Mouse (Mus musculus) telencephalon, adult 2 months (tissue): Measurements from ENCODE around the gene Rps3.
A peak's percentile ranks its signal among the peaks of the same experiment; 100 is the strongest.

Source experiments
- DNase-seq: peaks from one replicate; pipeline ENCODE4 v3.0.0-alpha.2; 2011; ENCODE audit warnings: low read depth, low spot score

Rps3 gene

DNA sequence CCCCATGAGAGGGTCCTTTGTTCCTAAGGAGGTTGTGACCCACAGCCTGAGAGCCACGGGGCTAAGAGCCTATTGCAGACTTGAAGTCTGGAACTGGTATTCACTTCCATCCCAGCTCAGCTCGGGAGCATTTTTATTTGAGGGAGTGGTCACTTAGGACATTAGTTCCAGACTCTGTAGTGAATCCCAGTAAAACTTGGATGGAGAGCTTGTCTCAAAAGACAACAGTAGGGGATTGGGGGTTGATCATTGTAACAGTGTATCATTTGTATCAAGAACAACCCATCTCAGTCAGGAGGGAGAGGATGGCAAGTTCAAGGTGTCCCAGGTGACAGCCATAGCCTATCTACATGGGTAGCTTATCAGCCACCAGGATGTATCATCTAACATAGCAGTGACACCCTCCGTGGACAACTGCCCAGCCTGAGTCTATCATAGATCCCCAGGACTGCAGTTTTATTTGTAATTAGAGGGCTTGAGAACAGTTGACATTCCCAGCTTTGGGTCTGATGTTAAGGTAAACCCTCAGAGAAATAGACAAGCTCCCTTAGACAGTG is 6.9 kb downstream of the Rps3 start:
- DNase-seq, result no peak

DNA sequence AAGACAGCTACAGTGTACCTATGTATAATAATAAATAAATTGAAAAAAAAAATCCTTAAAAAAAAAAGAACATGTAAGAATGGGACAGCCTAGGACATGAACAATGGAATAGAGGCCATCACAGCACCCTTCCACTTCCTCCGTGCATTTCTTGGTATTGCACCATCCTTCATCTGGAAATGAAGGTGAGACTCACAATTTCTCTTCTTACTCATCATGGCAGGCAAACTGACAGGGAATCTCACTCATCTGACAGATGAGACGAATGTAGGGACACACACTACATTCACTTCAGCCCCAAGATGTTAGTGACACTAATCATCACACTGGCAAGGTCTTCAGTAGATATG is 8.0 kb downstream of the Rps3 start:
- no peak for DNase-seq

DNA sequence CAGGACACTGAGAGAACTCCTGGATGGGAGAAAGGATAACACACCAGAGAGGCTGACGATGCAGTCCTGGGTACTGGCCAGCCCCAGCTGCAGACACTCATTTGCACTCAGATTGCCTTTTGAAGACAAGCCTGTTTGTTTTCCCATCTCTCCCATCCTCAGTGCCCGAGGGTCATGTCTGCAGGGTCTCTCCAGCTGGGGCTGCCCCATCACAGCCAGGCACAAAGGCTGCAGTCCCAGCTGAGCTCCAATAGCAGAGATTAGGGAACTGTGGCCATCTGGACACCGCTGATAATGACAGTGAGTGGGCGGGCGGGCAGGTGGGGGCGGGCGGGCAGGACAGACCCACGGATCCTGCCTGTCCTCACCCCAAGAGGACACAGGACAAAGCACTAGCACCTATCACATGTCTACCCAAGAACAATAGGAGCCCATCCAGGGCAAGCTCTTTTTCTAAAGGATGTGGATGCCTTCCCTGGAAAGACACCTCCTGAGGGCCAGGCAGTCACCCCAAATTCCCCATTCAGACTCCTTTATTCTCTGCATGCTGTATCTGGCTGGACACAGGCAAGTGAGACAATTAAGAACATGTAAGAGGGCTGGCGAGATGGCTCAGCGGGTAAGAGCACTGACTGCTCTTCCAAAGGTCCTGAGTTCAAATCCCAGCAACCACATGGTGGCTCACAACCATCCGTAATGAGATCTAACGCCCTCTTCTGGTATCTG is 8.5 kb downstream of the Rps3 start:
- no peak for DNase-seq

DNA sequence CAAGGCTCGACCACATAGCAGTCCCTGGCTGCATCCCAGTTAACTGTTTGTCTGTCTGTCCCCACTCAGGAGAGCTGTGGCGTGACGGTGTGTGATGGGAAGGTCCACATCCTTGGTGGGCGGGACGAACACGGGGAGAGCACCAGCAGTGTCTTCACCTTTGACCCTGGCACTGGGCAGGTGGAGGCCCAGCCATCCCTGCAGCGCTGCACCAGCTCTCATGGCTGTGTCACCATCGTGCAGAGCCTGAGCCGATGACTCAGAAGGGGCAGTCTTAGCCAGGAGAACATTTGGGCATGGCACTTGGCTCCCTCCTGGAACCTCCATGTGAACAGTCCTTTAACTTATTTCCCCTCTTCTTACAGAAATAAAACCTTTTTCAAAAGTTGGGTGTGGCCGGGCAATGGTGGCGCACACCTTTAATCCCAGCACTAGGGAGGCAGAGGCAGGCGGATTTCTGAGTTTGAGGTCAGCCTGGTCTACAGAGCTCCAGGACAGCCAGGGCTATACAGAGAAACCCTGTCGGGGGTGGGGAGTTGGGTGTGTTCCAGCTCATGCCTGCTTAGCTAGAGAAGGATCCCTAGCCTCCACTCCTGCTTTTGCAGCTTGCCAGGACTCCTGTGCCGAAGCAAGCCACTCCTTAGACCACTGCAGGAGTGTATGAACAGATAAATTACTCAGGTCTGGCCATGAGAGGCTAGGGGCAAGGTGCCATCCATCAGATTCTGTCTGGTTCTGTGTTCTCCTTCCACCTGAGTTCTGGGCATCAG is 9.7 kb downstream of the Rps3 start:
- no peak for DNase-seq

DNA sequence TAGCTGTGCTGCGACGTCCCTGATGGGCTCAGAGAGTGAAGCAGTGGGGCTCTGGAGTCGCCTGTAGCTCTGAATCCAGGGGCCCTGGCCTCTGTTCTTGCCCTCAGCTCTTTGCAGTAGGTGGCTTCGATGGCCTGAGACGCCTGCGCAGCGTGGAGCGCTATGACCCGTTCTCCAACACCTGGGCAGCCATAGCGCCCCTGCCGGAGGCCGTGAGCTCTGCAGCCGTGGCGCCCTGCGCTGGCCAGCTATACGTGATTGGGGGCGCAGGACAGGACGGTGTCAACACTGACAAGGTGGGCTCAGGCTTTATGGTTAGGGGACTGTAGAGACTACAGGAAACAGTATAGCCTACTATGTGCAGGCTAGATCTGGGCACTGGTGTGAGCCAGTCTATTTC is 12.0 kb downstream of the Rps3 start:
- DNase-seq, result no peak

DNA sequence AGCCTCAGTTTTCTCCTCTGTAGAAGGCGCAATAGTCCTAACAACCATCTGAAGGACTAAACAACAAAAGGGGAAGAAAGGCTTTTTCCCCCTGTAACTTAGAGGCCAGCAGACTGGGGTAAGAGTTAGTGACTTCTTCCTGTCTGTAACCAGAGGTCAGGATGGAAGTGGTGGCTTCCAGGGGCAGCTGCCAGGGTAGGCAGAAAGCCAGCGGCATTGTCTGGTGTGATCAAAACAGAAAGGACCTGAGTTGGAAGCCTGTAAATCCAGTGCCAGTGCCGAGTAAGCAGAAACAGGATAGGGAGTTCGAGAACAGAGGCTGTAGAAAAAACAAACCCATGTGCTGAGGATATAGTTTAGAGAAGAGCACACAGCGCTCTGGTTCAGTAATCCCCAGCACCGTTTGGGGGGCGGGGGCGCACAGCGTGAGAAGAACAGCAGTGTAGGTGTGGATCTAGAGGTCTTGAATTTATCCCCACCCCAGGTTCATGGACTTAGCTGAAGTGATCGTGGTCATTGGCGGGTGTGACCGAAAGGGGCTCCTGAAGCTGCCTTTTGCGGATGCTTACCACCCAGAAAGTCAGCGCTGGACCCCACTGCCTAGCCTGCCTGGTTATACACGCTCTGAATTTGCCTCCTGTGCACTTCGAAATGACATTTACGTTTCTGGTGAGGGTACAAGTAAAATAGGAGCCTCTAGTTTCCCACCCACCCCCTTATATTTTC is 13.7 kb downstream of the Rps3 start:
- DNase-seq, result no peak

DNA sequence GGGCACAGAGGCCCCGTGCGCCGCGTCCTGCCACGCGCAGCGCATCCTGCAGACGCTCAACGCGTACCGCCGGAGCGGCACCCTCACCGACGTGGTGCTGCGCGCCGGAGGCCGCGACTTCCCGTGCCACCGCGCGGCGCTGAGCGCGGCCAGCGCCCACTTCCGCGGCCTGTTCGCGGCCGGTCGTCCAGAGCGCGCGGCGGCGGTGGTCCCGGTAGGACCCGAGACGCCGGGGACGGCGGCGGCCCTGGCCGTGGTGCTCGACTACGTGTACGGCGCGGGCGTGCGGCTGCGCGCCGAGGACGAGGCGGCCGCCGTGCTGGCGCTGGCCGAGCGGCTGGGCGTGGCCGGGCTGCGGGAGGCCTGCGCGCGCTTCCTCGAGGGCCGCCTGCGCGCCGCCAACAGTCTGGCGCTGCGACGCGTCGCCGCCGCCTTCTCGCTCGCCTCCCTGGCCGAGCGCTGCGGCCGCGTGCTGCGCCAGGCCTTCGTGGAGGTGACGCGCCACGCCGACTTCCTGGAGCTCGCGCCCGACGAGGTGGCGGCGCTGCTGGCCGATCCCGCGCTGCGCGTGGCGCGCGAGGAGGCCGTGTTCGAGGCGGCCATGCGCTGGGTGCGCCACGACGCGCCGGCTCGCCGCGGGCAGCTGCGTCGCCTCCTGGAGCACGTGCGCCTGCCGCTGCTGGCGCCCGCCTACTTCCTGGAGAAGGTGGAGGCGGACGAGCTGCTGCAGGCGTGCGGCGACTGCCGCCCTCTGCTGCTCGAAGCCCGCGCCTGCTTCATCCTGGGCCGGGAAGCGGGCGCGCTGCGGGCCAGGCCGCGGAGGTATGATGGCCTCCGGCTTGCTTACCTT is 15.0 kb downstream of the Rps3 start:
- no peak for DNase-seq

DNA sequence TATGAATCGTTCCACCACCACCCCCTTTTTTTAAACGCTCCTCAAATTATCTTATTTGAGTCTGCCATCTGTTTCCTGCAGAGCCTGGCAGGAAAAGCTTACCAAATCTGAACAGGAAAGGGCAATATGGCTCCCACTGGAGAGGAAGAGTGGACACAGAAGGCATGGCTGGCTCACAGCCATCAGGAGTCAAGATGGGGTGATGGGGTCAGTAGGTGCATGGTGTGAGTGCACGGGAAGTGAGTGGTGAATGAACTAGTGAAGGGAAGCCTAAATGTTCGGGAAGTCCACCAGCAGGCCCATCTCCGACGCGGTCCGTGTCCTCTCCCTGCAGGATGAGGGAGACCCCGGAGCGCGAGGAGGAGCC is 15.6 kb downstream of the Rps3 start:
- DNase-seq, result no peak

DNA sequence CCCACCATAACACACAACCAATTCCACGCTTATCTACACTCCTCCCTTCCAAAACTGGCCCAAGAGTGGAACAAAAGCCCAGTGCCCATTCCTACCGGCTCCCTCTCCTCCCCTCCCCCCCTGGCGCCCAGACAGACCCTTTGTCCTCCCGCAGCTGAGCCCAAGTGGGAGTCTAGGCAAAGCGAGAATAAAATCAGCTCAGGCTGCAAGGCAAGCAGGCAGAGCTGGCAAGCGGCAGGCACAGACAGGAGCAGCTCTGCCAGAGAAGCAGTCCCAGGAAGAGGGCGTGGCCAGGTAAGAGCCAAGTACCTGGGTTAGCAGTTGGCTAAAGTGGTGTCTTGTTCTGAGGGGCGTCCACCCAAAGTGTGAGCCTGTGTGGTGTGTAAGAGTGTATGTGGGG is 17.7 kb downstream of the Rps3 start, which contains the start of gene Klhl35:
Gene Klhl35, plus strand, starts transcription at position 194 of the 400 bp plus-strand sequence.
- no peak for DNase-seq

DNA sequence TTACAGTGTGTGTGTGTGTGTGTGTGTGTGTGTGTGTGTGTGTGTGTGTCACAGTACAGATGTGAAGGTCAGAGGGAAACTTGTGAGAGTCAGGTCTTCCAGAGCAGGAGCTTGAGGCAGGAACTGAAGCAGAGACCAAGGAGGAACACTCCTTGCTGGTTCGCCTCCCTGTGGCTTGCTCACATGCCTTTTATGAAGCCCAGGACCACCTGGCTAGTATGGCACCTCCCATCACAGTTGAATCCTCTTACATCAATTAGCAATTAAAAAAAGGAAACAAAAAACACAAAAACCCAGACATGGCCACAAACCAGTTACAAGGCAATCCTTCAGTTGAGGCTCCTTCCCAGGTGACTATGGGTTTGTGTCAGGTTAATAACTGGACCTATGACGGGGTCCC is 20.4 kb downstream of the Rps3 start:
- no peak for DNase-seq

DNA sequence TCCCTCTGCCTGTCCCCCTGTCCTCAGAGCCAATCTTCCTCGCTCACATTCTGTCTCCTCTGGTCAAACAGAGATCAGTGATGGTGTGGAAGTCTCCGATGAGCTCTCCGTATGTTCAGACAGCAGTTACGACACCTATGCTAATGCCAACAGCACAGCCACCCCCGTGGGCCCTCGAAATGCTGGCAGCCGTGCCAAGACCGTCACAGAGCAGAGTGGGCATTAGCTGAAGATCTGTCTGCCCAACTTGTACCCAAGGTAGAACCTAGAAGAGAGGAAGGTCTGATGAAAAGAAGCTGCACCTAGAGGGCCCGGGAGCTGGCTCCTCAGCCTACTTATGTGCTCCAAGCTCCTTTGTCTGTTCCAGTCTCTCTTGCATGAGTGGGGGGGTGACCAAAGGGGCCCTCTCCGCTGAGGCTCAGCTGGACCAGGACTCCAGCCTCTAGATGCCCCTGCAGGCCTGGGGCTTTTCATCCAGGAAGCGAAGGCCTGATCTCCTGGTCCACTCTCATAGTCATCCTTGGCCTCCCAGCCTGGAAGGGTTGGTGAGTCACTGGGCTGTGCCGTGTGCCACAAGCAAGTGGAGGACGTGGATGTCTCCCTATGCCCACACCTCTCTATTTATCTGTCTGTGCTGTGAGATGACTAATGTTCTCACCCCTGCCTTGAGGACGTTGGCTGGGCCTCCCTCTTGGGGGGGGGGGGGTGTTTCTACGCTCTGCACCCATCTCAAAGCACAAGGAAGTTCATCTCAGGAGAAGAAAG is 23.5 kb downstream of the Rps3 start:
- DNase-seq, result no peak

DNA sequence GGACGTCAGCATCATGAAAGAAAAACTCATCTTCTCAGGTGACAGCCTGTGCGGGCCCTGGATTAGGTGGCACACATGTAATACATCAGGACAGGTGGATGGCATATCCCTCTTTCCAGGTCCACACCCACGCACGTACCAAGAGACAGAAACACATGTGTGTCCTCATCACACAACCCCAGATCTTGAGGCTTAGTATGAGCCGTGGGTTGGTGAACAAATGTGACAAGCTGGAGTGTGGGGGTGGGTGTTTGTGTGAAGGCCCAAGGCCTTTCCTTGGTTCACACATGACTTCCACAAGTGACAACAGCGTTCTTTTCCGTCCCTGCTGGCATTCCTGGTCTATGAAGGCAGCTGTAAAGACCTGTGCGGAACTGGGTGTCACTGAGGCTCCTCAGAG is 24.7 kb downstream of the Rps3 start:
- peak; percentile 67 for DNase-seq

DNA sequence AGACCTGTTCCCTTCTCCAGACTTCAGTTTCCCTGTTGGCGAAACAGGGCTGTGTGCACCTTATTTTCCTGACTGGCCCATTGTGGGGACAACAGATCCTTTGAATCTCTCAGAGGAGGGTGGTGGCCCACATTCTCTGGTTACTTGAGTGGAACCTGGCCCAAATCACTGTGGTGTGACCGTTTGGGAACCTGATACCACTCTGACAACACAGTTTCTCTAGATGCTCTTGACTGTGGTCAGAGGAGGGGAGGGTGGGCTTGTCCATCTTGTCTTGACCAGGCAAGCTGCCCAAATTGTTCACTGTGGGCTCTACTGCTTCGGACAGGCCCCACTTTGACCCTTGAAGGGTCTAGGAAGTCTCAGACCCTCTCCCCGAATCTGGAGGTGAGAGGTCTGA is 29.5 kb downstream of the Rps3 start:
- no peak for DNase-seq

DNA sequence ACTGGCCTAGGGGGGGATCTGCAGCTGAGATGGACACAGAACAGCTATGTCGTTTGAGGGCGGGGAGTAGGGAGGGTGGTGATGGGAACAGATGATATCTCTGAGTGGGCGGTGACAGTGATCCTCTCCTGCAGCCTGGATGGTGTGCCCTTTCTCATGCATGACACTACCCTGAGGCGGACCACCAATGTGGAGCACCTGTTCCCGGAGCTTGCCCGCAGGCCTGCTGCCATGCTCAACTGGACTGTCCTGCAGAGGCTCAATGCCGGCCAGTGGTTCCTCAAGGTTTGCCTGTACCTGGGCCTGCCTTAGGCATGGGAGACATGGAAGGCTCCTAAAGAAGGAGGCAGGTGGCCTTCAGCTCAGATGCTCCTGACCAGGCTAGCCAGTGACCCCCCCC is 30.7 kb downstream of the Rps3 start:
- no peak for DNase-seq

DNA sequence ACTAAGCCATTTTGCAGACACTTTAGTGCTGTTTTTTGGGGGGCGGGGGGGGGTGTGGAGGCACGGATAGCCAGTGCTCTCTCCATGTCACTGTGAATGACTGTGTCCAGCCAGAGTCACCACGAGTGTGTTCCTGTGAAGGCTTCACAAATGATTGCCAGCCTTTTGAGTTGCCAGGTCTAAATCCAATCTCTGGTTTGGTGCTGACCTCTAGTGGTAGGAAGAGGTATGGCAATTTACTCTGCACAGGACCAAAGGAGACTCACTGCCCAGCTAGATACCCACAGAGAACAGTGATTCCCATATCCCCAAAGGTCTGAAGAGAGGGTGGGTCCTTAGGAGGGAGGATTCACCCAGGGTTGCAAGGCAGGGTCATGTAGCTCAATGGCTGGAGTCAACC is 32.8 kb downstream of the Rps3 start:
- no peak for DNase-seq

DNA sequence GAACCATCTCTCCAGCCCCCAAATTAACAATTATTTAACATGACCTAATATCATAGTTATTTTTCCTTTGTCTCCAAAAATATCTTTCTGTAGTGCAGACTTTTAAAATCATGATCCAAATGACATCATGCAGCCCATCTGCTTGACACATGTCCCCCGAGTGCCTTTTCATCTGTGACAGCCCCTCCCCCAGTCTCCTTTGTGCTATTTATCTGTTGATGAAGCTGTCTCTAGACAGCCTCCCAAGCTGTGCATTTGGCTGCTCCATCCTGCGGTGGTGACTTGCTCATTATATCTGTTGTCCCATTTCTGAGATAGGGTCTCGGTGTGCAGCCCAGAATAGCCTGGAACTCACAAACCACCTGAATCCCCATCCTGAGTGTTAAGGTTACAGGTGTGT is 33.8 kb downstream of the Rps3 start:
- DNase-seq, result no peak

DNA sequence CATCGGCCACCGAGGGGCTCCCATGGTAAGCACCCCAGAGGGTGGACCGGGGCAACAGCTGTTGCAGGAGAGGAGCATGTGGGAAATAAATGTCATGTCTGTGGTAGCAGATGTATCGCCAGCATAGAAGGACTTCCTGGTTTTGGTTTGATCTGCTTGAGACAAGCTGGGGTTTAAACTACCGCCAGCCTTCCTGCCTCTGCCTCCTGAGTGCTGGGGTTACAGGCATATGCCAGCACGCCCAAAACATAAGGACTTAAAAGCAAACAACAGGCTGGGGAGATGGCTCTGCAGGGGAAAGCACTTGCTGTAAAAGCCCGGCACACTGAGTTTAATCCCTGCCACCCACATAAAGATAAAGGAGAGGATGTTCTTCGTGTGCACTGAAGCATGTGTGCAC is 34.5 kb downstream of the Rps3 start:
- DNase-seq, result no peak

DNA sequence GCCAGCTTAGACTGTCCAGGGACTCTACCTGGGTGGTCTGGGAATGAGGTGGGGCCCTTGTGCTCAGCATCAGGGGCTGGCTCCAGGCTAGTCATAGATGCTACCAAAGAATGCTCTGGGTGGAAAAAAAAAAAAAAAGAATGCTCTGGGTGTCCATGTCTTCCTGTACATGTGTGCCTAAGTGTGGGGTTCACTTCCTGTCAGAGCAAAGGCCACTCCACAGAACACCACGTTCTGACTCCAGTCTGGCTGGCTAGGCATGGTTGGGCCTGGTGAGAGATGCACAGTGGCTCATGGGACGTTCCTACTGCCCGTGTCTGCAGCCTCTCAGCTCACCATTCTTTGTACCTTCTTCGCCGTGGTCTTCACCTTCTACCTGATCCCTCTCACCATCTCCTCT is 34.9 kb downstream of the Rps3 start:
- DNase-seq, result no peak

DNA sequence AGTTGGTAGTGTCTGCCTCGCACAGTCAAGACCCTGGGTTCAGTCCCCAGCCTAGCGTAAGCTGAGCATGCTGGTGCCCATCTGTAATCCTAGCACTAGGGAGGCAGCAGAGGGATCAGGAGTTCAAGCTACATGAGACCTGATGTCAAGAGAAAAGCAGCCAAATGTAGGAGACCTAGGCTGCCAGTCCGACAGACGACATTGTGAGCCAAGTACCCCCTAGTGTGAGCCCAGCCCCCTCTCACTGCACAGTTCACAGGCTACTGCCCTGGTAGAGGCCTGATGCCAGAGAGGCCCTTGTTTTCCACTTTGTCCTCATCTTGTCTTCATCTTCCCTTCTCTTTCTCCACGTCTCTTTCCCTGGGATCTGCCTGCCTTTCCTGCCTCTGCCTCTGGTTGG is 36.2 kb downstream of the Rps3 start:
- DNase-seq, result no peak

DNA sequence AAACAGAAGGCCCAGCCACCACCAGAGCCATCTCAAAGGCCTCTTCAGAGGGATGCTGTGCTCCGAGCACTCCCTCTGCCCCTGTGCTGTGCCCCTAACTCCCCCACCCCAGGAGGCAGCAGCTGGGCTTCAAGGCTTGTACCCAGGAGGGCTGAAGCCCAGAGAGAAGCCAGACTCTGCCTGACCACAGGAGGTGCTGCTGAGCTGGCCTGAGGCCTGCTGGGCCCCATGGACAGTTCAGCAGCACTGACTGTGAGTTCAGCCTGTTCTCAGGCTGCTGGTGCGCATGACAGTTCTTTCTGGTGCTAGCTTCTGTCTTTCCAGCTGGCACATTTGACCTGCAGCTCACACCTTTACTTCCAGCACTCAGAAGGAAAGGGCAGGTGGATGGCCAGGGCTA is 37.7 kb downstream of the Rps3 start:
- no peak for DNase-seq

DNA sequence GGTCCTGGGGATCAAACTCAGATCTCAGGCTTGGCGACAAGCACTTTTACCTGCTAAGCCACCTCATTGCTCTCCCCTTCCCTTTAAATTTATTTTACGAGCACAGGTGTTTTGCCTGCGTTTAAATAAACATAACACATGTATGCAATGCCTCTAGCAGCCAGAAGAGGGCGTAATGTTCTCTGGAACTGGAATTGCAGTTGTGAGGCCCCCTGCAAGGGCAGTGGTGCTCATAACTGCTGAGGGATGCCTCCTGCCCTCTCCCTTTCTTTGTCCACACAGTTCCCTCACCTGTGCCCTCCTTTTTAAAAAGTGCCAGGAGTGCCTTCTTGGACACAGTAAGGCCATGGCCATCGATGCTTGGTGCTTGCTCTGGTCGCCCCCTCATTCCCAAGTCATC is 39.5 kb downstream of the Rps3 start:
- no peak for DNase-seq
